Mouse (Mus musculus): Measurements from ENCODE around the gene Srsf10. TPM values are rescaled to one million over a fixed set of nuclear protein-coding genes. Genes with fewer than 3 reads are reported as not detected.

Srsf10 gene
- total RNA-seq, 2 experiments from 2014 or later: 61.0 to 86.0 TPM

GRCm38 (mm10) chr4:135913433-135913832 is 57.9 kb downstream of the Srsf10 start:
- no peak for DNase-seq (ENCODE audit: low spot score in 2 of 2)

- DNase-seq (ENCODE audit: low spot score in 2 of 2): no peak
Measured at GRCm38 (mm10) chr4:135918635-135919279, 63.2 kb downstream of the Srsf10 start.

- no peak for DNase-seq (ENCODE audit: low spot score in 2 of 2)
Measured at GRCm38 (mm10) chr4:135919280-135919639, 63.7 kb downstream of the Srsf10 start.

Other genes with a start within 250 kb of the Srsf10 start
- gene Ifnlr1, start 169.5 kb upstream of the Srsf10 start, total RNA-seq (2021): under 1 TPM; 0.16 to 0.17 TPM
- under 1 TPM in 1 of 2 experiments, not detected in 1; 0.20 TPM for gene Il22ra1, start 127.6 kb upstream of the Srsf10 start, total RNA-seq (2021)
- 100 to 1,000 TPM; 107 to 112 TPM for gene Myom3, start 96.0 kb upstream of the Srsf10 start, total RNA-seq (2021)
- 10 to 100 TPM; 76.6 to 91.3 TPM for gene Pnrc2, start 18.1 kb downstream of the Srsf10 start, total RNA-seq (2021)
- under 1 TPM; 0.65 to 0.78 TPM for gene Cnr2, start 39.6 kb downstream of the Srsf10 start, total RNA-seq (2021)
- 10 to 100 TPM; 46.6 to 46.7 TPM for gene Fuca1, start 65.0 kb downstream of the Srsf10 start, total RNA-seq (2021)
- gene Hmgcl, start 90.7 kb downstream of the Srsf10 start, total RNA-seq (2021): 10 to 100 TPM; 46.6 to 47.7 TPM
- 1 to 10 TPM; 7.1 to 7.7 TPM for gene Gale, start 108.0 kb downstream of the Srsf10 start, total RNA-seq (2021)
- 10 to 100 TPM; 36.5 to 39.6 TPM for gene Lypla2, start 116.9 kb downstream of the Srsf10 start, total RNA-seq (2021)
- 10 to 100 TPM; 23.6 to 26.2 TPM for gene Pithd1, start 131.5 kb downstream of the Srsf10 start, total RNA-seq (2021)
- 10 to 100 TPM; 43.9 to 45.9 TPM for gene Eloa, start 166.0 kb downstream of the Srsf10 start, total RNA-seq (2021)
- 100 to 1,000 TPM; 466 to 495 TPM for gene Rpl11, start 197.7 kb downstream of the Srsf10 start, total RNA-seq (2021)